In genomic region chr2:137207846-137208245, GRCm38 (mm10) we compare ENCODE assay signal across 22 mouse cellular contexts.
DNase-seq lines count a peak whose midpoint lies in the region; ATAC-seq and TF ChIP-seq lines count a peak whose summit lies in the region.
"Had no signal": no experiment of that assay in that cellular context is flagged by ENCODE, and none has a peak within 500 bp of the region (broad histone marks: within the 10 kb centered on the region; RNA-seq: fewer than 3 reads in every experiment).

No protein-coding gene starts in this region.

- 68% methylated on average over 2 of the region's 2 CpGs for WGBS in lung, postnatal 0 days
- WGBS in hindbrain, embryonic 13.5 days, result 86% methylated on average over 2 of the region's 2 CpGs

- H3K27me3 ChIP-seq in lung, postnatal 0 days (replicated peaks; ENCODE audit: insufficient read depth, low read length), result no peaks in the 10 kb centered on the region
- no peaks in the 10 kb centered on the region for H3K27me3 ChIP-seq in hindbrain, embryonic 13.5 days
- H3K27me3 ChIP-seq: embryonic facial prominence, embryonic 12.5 days; embryonic facial prominence, embryonic 15.5 days; hindbrain, embryonic 12.5 days had no signal

- TF ChIP-seq EP300 in lung, postnatal 0 days (IDR thresholded peaks at IDR 0.05), result peak; percentile 95

- no peaks in the 10 kb centered on the region for H3K9me3 ChIP-seq in lung, postnatal 0 days (ENCODE audit: low read length)
- no peaks in the 10 kb centered on the region for H3K9me3 ChIP-seq in hindbrain, embryonic 13.5 days
- H3K9me3 ChIP-seq: embryonic facial prominence, embryonic 12.5 days; embryonic facial prominence, embryonic 15.5 days; hindbrain, embryonic 12.5 days had no signal

- no peak overlapping the region for H3K9ac ChIP-seq in lung, postnatal 0 days (replicated peaks; ENCODE audit: low read depth)
- H3K9ac ChIP-seq in hindbrain, embryonic 13.5 days, result no peak overlapping the region
- H3K9ac ChIP-seq: embryonic facial prominence, embryonic 12.5 days; embryonic facial prominence, embryonic 15.5 days; forebrain, postnatal 0 days; hindbrain, embryonic 12.5 days had no signal

- peak; percentile 58 to 75 for DNase-seq in lung, adult 18-20 months
- DNase-seq in lung, postnatal 14 days, result no peak
- DNase-seq in lung, postnatal 0 days (ENCODE audit: low spot score), result peak; percentile 87
- DNase-seq in lung, postnatal 36 days, result peak; percentile 83
- no peak for DNase-seq in ovary, postnatal 36 days (ENCODE audit: low spot score)
- DNase-seq: adrenal gland, postnatal 10 days; adrenal gland, postnatal 36 days; cerebellum, adult 18-20 months; cerebellum, adult 9-10 months; cerebellum, postnatal 14 days; forebrain, postnatal 0 days; gastrocnemius, adult 2 months; gastrocnemius, postnatal 14 days; heart, adult 11 months had no signal

- peak; percentile 94 for ATAC-seq in lung, postnatal 0 days
- no peak for ATAC-seq in hindbrain, embryonic 13.5 days (ENCODE audit: low FRiP score)
- ATAC-seq: activated CD4-positive, CD25-positive, alpha-beta regulatory T cell, adult 4 months; forebrain, embryonic 14.5 days; forebrain, postnatal 0 days; hindbrain, embryonic 16.5 days had no signal

- H3K36me3 ChIP-seq in lung, postnatal 0 days (ENCODE audit: insufficient read depth, low read length), result no peaks in the 10 kb centered on the region
- H3K36me3 ChIP-seq in hindbrain, embryonic 13.5 days, result no peaks in the 10 kb centered on the region
- H3K36me3 ChIP-seq: embryonic facial prominence, embryonic 12.5 days; embryonic facial prominence, embryonic 15.5 days; hindbrain, embryonic 12.5 days had no signal

- no peak for TF ChIP-seq CTCF in lung, postnatal 0 days (IDR thresholded peaks at IDR 0.05)

- H3K27ac ChIP-seq in lung, postnatal 0 days (ENCODE audit: low read length), result no peak overlapping the region
- no peak overlapping the region for H3K27ac ChIP-seq in hindbrain, embryonic 13.5 days
- H3K27ac ChIP-seq: embryonic facial prominence, embryonic 12.5 days; embryonic facial prominence, embryonic 15.5 days; gastrocnemius, adult 2 months; hindbrain, embryonic 12.5 days had no signal

- H3K4me2 ChIP-seq in lung, postnatal 0 days (replicated peaks; ENCODE audit: low read depth, low read length), result no peak overlapping the region
- H3K4me2 ChIP-seq in hindbrain, embryonic 13.5 days, result no peak overlapping the region
- H3K4me2 ChIP-seq: embryonic facial prominence, embryonic 12.5 days; embryonic facial prominence, embryonic 15.5 days; heart, embryonic 11.5 days; hindbrain, embryonic 12.5 days had no signal

- H3K4me1 ChIP-seq in lung, postnatal 0 days (ENCODE audit: insufficient read depth, low read depth, low read length), result no peaks in the 10 kb centered on the region
- no peaks in the 10 kb centered on the region for H3K4me1 ChIP-seq in hindbrain, embryonic 13.5 days (replicated peaks)
- H3K4me1 ChIP-seq: embryonic facial prominence, embryonic 12.5 days; embryonic facial prominence, embryonic 15.5 days; hindbrain, embryonic 12.5 days had no signal

- H3K4me3 ChIP-seq in lung, postnatal 0 days (ENCODE audit: low read depth, low read length), result no peak overlapping the region
- no peak overlapping the region for H3K4me3 ChIP-seq in hindbrain, embryonic 13.5 days
- H3K4me3 ChIP-seq: embryonic facial prominence, embryonic 12.5 days; embryonic facial prominence, embryonic 15.5 days; gastrocnemius, adult 2 months; hindbrain, embryonic 12.5 days had no signal

Comparison
In these comparisons a context has a peak if more than half of its experiments do, and no peak if none do; other contexts are left out.
1. DNase-seq: peak in lung, adult 18-20 months (2 of 2), lung, postnatal 0 days (single experiment) and lung, postnatal 36 days (single experiment); none in lung, postnatal 14 days (single experiment) and ovary, postnatal 36 days (single experiment).